Mouse (Mus musculus) retina, postnatal 1 day (tissue): ENCODE measurements around the gene Vmn1r135.
"Not testable (repeated sequence)": the region's sequence is repeated elsewhere in the genome, so short reads cannot be mapped to it uniquely, and the experiment has no call there.

Source experiments
- DNase-seq: peaks from one replicate; pipeline ENCODE4 v3.0.0-alpha.2; 2012

The Vmn1r135 gene

DNA sequence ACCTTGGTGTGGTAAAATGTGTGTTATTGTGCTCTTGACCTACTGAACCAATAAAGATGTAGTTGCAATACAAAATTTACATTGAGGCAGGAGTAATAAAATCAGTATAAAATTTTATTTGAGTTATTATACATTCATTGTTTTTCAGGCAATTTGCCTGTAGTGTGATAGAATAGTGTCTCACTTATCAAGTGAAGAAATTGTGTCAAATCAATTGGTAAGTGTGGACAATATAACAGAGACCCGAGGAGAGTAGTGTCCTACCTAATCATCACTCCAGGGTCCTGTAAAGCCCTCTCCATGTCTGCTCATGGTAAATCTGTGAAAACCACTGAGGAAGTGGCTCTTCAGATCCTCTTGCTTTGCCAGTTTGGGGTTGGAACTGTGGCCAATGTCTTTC, at the start of gene Vmn1r135:
TSS of gene Vmn1r135 (plus strand) at position 301 of the 400 bp plus-strand sequence.
- not testable (repeated sequence) for DNase-seq

DNA sequence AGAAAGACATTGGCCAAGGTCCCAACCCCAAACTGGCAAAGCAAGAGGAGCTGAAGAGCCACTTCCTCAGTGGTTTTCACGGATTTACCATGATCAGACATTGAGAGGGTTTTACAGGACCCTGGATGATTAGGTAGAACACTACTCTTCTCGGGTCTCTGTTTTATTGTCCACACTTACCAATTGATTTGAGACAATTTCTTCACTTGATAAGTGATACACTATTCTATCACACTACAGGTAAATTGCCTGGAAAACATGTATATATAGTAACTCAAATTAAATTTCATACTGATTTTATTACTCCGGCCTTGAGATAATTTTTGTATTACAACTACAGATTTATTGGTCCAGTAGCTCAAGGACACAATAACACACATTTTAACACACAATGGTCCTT, 35.5 kb upstream of the Vmn1r135 start, which contains the start of gene Gm4177:
TSS of gene Gm4177 (minus strand) at position 101 of the 400 bp plus-strand sequence.
- not testable (repeated sequence) for DNase-seq

DNA sequence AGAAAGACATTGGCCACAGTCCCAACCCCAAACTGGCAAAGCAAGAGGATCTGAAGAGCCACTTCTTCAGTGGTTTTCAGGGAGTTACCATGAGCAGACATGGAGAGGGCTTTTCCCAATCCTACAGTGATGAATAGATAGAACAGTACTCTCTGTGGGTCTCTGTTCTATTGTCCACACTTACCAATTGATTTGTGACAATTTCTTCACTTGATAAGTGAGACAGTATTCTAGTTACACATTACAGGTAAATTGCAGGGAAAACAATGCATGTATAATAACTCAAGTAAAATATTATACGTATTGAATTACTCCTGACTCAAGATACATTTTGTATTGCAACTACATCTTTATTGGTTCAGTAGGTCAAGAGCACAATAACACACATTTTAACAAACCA, 12.0 kb downstream of the Vmn1r135 start, which contains the start of gene Gm5725:
TSS of gene Gm5725 (minus strand) at position 101 of the 400 bp plus-strand sequence.
- DNase-seq, result not testable (repeated sequence)
